Mouse (Mus musculus): Measurements from ENCODE around the gene Coa7. TPM values are rescaled to one million over a fixed set of nuclear protein-coding genes. Genes with fewer than 3 reads are reported as not detected.

The Coa7 gene
- polyA plus RNA-seq, 1 experiment from 2014 or later, result 53.6 TPM

DNA sequence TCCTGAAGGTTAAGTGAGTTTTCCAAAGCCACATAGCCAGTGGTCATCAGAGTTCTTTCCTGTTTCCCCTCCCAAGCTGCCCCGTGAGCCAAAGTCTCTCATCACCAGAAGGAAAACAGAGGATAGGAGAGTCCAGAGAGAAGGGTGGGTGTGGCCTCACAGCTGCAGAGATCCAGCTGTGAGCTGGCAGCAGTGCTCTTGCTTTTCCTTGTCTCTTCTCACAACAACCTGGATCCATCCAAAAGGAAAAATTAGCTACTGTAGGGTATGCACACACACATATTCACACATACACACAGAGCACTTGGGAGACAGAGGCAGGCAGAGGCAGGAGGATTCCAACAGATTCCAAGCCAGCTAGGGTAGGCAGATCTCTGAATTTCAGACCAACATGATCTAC, 58.1 kb downstream of the Coa7 start:
- Histone ChIP-seq H3K4me3 (ENCODE audit: low read length) (no peak overlapping the region), H3K9ac (ENCODE audit: low read length) (no peak overlapping the region), H3K4me1 (ENCODE audit: control insufficient read depth, insufficient read depth, low read length) (peaks cover 14% of the 10 kb centered on the region; the same call in 1 of the 2 replicates), H3K36me3 (ENCODE audit: control insufficient read depth, insufficient read depth) (no peaks in the 10 kb centered on the region), H3K27me3 (ENCODE audit: control insufficient read depth, insufficient read depth, low read length) (peaks cover 14% of the 10 kb centered on the region), H3K4me2 (ENCODE audit: low read depth, low read length) (no peak overlapping the region), H3K9me3 (replicated peaks; ENCODE audit: control insufficient read depth, low read length) (no peaks in the 10 kb centered on the region), H3K27ac (ENCODE audit: low read length) (no peak overlapping the region)
- ATAC-seq (replicated peaks; ENCODE audit: extremely low read depth, insufficient read depth, low FRiP score), result no peak
- 32% methylated on average over 1 of the region's 1 CpGs for WGBS

DNA sequence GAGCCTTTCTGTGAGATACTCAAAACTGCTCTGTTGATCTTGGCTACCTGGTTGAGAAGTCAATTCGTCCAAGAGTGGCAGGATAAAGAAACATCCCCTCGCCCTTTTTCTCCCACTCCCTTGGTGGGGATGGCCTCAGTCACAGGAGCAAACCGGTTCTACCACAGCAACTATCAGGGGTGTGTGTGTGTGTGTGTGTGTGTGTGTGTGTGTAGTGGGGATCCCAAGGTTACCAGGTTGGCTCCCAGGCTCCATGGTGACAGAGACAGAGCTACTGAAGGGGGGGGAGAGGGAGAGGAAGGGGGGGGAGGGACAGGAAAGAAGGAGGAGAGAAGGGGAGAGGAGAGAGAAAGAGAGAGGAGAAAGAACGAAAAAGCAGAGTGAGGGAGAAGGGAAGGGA, 59.2 kb downstream of the Coa7 start:
- Histone ChIP-seq H3K36me3 (ENCODE audit: control insufficient read depth, insufficient read depth) (no peaks in the 10 kb centered on the region), H3K4me3 (ENCODE audit: low read length) (no peak overlapping the region; the same call in 1 of the 2 replicates), H3K27me3 (ENCODE audit: control insufficient read depth, insufficient read depth, low read length) (peaks cover 14% of the 10 kb centered on the region), H3K4me1 (ENCODE audit: control insufficient read depth, insufficient read depth, low read length) (peaks cover 14% of the 10 kb centered on the region; the same call in 1 of the 2 replicates), H3K9me3 (replicated peaks; ENCODE audit: control insufficient read depth, low read length) (no peaks in the 10 kb centered on the region), H3K4me2 (ENCODE audit: low read depth, low read length) (peak overlapping the region; percentile 84), H3K27ac (ENCODE audit: low read length) (peak overlapping the region; percentile 93), H3K9ac (ENCODE audit: low read length) (peak overlapping the region; percentile 76)
- WGBS, result 36% methylated on average over 4 of the region's 4 CpGs
- ATAC-seq (replicated peaks; ENCODE audit: extremely low read depth, insufficient read depth, low FRiP score), result no peak

DNA sequence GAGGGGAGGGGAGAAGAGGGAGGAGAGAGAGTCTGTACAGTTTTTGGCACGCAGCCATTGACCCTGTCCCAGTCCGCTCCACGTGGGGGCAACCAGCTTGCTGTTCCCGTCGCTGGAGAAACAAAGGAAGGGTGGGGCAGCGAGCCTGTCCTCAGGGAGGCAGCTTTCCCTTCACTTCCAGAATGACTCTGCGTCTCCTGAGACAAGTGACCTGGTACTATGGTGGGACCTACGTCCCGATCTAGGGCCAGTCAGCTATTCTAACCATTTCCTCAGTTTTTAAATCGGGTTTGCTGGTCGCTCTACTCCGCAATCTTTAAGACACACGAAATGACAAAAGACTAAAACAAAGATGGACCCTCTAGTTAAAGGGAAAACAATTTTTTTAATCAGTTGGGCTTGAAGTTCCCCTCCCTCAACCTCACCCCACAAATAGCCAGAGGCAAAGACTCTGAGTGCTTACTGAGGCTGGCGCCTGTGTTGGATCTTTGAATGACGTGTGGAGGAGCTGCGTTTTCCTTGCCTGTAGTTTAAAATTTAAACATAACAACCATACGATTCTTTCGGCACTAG, 59.8 kb downstream of the Coa7 start:
- Histone ChIP-seq H3K4me3 (ENCODE audit: low read length) (peak overlapping the region; percentile 54), H3K9me3 (replicated peaks; ENCODE audit: control insufficient read depth, low read length) (no peaks in the 10 kb centered on the region), H3K4me1 (ENCODE audit: control insufficient read depth, insufficient read depth, low read length) (peaks cover 14% of the 10 kb centered on the region; the same call in 1 of the 2 replicates), H3K27ac (ENCODE audit: low read length) (peak overlapping the region; percentile 93), H3K27me3 (ENCODE audit: control insufficient read depth, insufficient read depth, low read length) (peaks cover 9% of the 10 kb centered on the region), H3K4me2 (ENCODE audit: low read depth, low read length) (peak overlapping the region; percentile 84), H3K9ac (ENCODE audit: low read length) (peak overlapping the region; percentile 76), H3K36me3 (ENCODE audit: control insufficient read depth, insufficient read depth) (no peaks in the 10 kb centered on the region)
- ATAC-seq (replicated peaks; ENCODE audit: extremely low read depth, insufficient read depth, low FRiP score), result peak; percentile 83
- 2% methylated on average over 18 of the region's 18 CpGs for WGBS

DNA sequence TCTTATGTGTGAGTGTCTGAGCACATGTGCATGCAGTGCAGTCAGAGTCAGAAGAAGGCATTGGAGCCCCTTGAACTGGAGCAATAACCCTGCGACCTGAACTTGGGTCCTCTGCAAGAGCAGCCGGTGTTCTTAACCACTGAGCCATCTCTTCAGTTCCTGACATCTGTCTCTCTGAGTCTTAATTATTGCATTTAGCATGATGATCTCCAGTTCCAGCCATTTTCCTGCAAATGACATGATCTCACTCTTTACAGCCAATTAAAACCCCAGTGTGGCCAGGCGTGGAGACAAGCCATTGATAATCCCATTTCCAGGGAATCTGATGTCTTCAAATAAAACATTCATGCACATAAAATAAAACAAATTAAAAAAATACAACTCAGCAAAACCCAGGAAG, 60.8 kb downstream of the Coa7 start:
- Histone ChIP-seq H3K27me3 (ENCODE audit: control insufficient read depth, insufficient read depth, low read length) (peaks cover 9% of the 10 kb centered on the region), H3K27ac (ENCODE audit: low read length) (no peak overlapping the region; the same call in 1 of the 2 replicates), H3K9me3 (replicated peaks; ENCODE audit: control insufficient read depth, low read length) (no peaks in the 10 kb centered on the region), H3K4me2 (ENCODE audit: low read depth, low read length) (no peak overlapping the region), H3K36me3 (ENCODE audit: control insufficient read depth, insufficient read depth) (no peaks in the 10 kb centered on the region), H3K4me1 (ENCODE audit: control insufficient read depth, insufficient read depth, low read length) (peaks cover 14% of the 10 kb centered on the region; the same call in 1 of the 2 replicates), H3K9ac (ENCODE audit: low read length) (no peak overlapping the region; the same call in 1 of the 2 replicates), H3K4me3 (ENCODE audit: low read length) (no peak overlapping the region)
- WGBS, result 85% methylated on average over 3 of the region's 3 CpGs
- no peak for ATAC-seq (replicated peaks; ENCODE audit: extremely low read depth, insufficient read depth, low FRiP score)

DNA sequence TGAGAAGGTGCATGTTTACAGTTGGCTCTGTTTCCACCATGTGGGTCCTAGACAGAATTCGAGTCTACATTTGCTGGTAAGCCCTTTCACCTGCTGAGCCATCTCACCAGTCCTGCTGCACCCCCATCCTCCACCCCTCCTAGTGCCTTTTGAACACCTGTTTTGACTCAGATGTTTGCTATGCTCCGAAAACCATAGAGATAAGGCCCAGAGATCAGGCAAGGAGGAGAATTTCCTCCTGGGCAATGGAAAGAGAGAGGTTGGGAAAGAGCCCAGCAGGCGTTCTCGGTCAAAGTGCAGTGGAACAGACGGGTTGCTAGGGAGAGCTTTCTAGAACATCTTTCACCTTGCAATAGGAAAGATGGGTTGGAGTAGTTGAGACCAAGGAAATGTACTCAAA, 63.2 kb downstream of the Coa7 start:
- Histone ChIP-seq H3K27ac (ENCODE audit: low read length) (no peak overlapping the region), H3K36me3 (ENCODE audit: control insufficient read depth, insufficient read depth) (no peaks in the 10 kb centered on the region), H3K4me1 (ENCODE audit: control insufficient read depth, insufficient read depth, low read length) (peaks cover 14% of the 10 kb centered on the region; the same call in 1 of the 2 replicates), H3K27me3 (ENCODE audit: control insufficient read depth, insufficient read depth, low read length) (no peaks in the 10 kb centered on the region), H3K9me3 (replicated peaks; ENCODE audit: control insufficient read depth, low read length) (peaks cover 7% of the 10 kb centered on the region), H3K9ac (ENCODE audit: low read length) (no peak overlapping the region), H3K4me3 (ENCODE audit: low read length) (no peak overlapping the region), H3K4me2 (ENCODE audit: low read depth, low read length) (no peak overlapping the region)
- no peak for ATAC-seq (replicated peaks; ENCODE audit: extremely low read depth, insufficient read depth, low FRiP score)
- 67% methylated on average over 5 of the region's 5 CpGs for whole genome bisulfite sequencing

Other genes starting within 250 kb of the Coa7 start
- gene Podn, start 231.7 kb upstream of the Coa7 start, polyA plus RNA-seq (2015; fragmentation: Nextera tagmentation; extraction: Ambion mirVana), result 0.64 TPM in 2 replicates
- 189 and 200 TPM in 2 replicates for gene Scp2, start 183.1 kb upstream of the Coa7 start, polyA plus RNA-seq (2015; fragmentation: Nextera tagmentation; extraction: Ambion mirVana)
- gene Echdc2, start 162.7 kb upstream of the Coa7 start, polyA plus RNA-seq (2015; fragmentation: Nextera tagmentation; extraction: Ambion mirVana), result 22.8 and 27.9 TPM in 2 replicates
- 0.05 TPM in 1 of 2 replicates, not detected in the other for gene Zyg11a, start 110.1 kb upstream of the Coa7 start, polyA plus RNA-seq (2015; fragmentation: Nextera tagmentation; extraction: Ambion mirVana)
- 7.6 and 8.3 TPM in 2 replicates for gene Zyg11b, start 27.0 kb upstream of the Coa7 start, polyA plus RNA-seq (2015; fragmentation: Nextera tagmentation; extraction: Ambion mirVana)
- gene Shisal2a, start 55.2 kb downstream of the Coa7 start, polyA plus RNA-seq (2015; fragmentation: Nextera tagmentation; extraction: Ambion mirVana), result 1.3 and 1.4 TPM in 2 replicates
- gene Gpx7, start 78.8 kb downstream of the Coa7 start, polyA plus RNA-seq (2015; fragmentation: Nextera tagmentation; extraction: Ambion mirVana), result 51.4 and 53.6 TPM in 2 replicates
- gene Tut4, start 131.3 kb downstream of the Coa7 start, polyA plus RNA-seq (2015; fragmentation: Nextera tagmentation; extraction: Ambion mirVana), result 38.7 and 42.3 TPM in 2 replicates

Data from heart, embryonic 16.5 days (tissue).